Mouse (Mus musculus): ENCODE results near the gene E2f6. TPM values are rescaled to one million over a fixed set of nuclear protein-coding genes. Genes with fewer than 3 reads are reported as not detected.

E2f6 gene
- total RNA-seq, 2 experiments from 2014 or later: 49.9 to 60.3 TPM

- ATAC-seq (replicated peaks; ENCODE audit: poor library complexity): no peak; the same call in 1 of the 2 replicates
Measured at GRCm38 (mm10) chr12:16800259-16800958, 10.4 kb upstream of the E2f6 start, which contains the start of gene Greb1. Gene Greb1, minus strand, starts transcription at chr12:16800886.

- peak; percentile 46 for ATAC-seq (replicated peaks; ENCODE audit: poor library complexity)
Measured at GRCm38 (mm10) chr12:16800959-16801315, 9.8 kb upstream of the E2f6 start.

GRCm38 (mm10) chr12:16803237-16803955 lies 7.4 kb upstream of the E2f6 start:
- ATAC-seq (replicated peaks; ENCODE audit: poor library complexity): no peak

- ATAC-seq (replicated peaks; ENCODE audit: poor library complexity): no peak
Measured at GRCm38 (mm10) chr12:16803956-16804430, 6.8 kb upstream of the E2f6 start.

GRCm38 (mm10) chr12:16805511-16805910 lies 5.3 kb upstream of the E2f6 start:
- peak; percentile 92 for ATAC-seq (replicated peaks; ENCODE audit: poor library complexity)

GRCm38 (mm10) chr12:16808045-16808444 lies 2.7 kb upstream of the E2f6 start:
- peak; percentile 71 for ATAC-seq (replicated peaks; ENCODE audit: poor library complexity)

GRCm38 (mm10) chr12:16811477-16811876 lies 714 bp downstream of the E2f6 start:
- ATAC-seq (replicated peaks; ENCODE audit: poor library complexity): peak; percentile 11; the same call in 1 of the 2 replicates

GRCm38 (mm10) chr12:16817147-16817546 lies 6.4 kb downstream of the E2f6 start:
- ATAC-seq (replicated peaks; ENCODE audit: poor library complexity): peak; percentile 85

GRCm38 (mm10) chr12:16818513-16818912 lies 7.8 kb downstream of the E2f6 start:
- ATAC-seq (replicated peaks; ENCODE audit: poor library complexity): no peak

- no peak for ATAC-seq (replicated peaks; ENCODE audit: poor library complexity)
Measured at GRCm38 (mm10) chr12:16820761-16821160, 10.0 kb downstream of the E2f6 start.

GRCm38 (mm10) chr12:16822181-16822734 lies 11.5 kb downstream of the E2f6 start:
- no peak for ATAC-seq (replicated peaks; ENCODE audit: poor library complexity)

- ATAC-seq (replicated peaks; ENCODE audit: poor library complexity): no peak
Measured at GRCm38 (mm10) chr12:16823701-16824100, 12.9 kb downstream of the E2f6 start.

- peak; percentile 78 for ATAC-seq (replicated peaks; ENCODE audit: poor library complexity)
Measured at GRCm38 (mm10) chr12:16828505-16828904, 17.7 kb downstream of the E2f6 start.

- ATAC-seq (replicated peaks; ENCODE audit: poor library complexity): peak; percentile 48; the same call in 1 of the 2 replicates
Measured at GRCm38 (mm10) chr12:16829785-16830184, 19.0 kb downstream of the E2f6 start.

- ATAC-seq (replicated peaks; ENCODE audit: poor library complexity): 0 out of 2 replicates have a peak, but pooled peaks have one; percentile 27
Measured at GRCm38 (mm10) chr12:16831071-16831470, 20.3 kb downstream of the E2f6 start.

- no peak for ATAC-seq (replicated peaks; ENCODE audit: poor library complexity)
Measured at GRCm38 (mm10) chr12:16834701-16835100, 23.9 kb downstream of the E2f6 start.

- ATAC-seq (replicated peaks; ENCODE audit: poor library complexity): no peak
Measured at GRCm38 (mm10) chr12:16836188-16836587, 25.4 kb downstream of the E2f6 start.

- no peak for ATAC-seq (replicated peaks; ENCODE audit: poor library complexity)
Measured at GRCm38 (mm10) chr12:16837766-16838165, 27.0 kb downstream of the E2f6 start.

- ATAC-seq (replicated peaks; ENCODE audit: poor library complexity): peak; percentile 39; the same call in 1 of the 2 replicates
Measured at GRCm38 (mm10) chr12:16840842-16841782, 30.3 kb downstream of the E2f6 start.

All from megakaryocyte progenitor cell, adult 5-6 weeks (primary cell).